Mouse (Mus musculus): ENCODE measurements at regions not wholly inside any gene's neighbourhood (a gene's known extent, or its start where the extent isn't known, plus 50 kb on each side); places are given as distances from the start of the nearest gene placed in this dataset.

- no peaks in the 10 kb centered on the region; the same call in 1 of the 2 replicates for H3K4me1 ChIP-seq (ENCODE audit: control insufficient read depth, insufficient read depth, low read length)
- TF ChIP-seq POLR2A (IDR thresholded peaks at IDR 0.05; ENCODE audit: borderline replicate concordance, control insufficient read depth, low read depth, low read length) (no peak), CTCF (IDR thresholded peaks at IDR 0.05; ENCODE audit: control insufficient read depth, insufficient read depth, low read length) (no peak)
- 66% methylated on average over 4 of the region's 4 CpGs for WGBS
- H3K27ac ChIP-seq (ENCODE audit: control insufficient read depth, insufficient read depth, low read depth, low read length, poor library complexity): no peak overlapping the region
- H3K4me3 ChIP-seq (replicated peaks; ENCODE audit: control insufficient read depth, low read depth, low read length): no peak overlapping the region
Measured at GRCm38 (mm10) chr17:88116321-88116720, 51.2 kb upstream of the Fbxo11 start.

GRCm38 (mm10) chr17:88118714-88119113 is 53.6 kb upstream of the Fbxo11 start:
- no peaks in the 10 kb centered on the region; the same call in 1 of the 2 replicates for H3K4me1 ChIP-seq (ENCODE audit: control insufficient read depth, insufficient read depth, low read length)
- TF ChIP-seq POLR2A (IDR thresholded peaks at IDR 0.05; ENCODE audit: borderline replicate concordance, control insufficient read depth, low read depth, low read length): no peak
- TF ChIP-seq CTCF (IDR thresholded peaks at IDR 0.05; ENCODE audit: control insufficient read depth, insufficient read depth, low read length): no peak
- H3K4me3 ChIP-seq (replicated peaks; ENCODE audit: control insufficient read depth, low read depth, low read length): no peak overlapping the region
- H3K27ac ChIP-seq (ENCODE audit: control insufficient read depth, insufficient read depth, low read depth, low read length, poor library complexity): no peak overlapping the region
- 15% methylated on average over 4 of the region's 4 CpGs for WGBS

GRCm38 (mm10) chr17:88123711-88124110 is 58.6 kb upstream of the Fbxo11 start:
- no peak overlapping the region; the same call in 1 of the 2 replicates for H3K27ac ChIP-seq (ENCODE audit: control insufficient read depth, insufficient read depth, low read depth, low read length, poor library complexity)
- no peaks in the 10 kb centered on the region; the same call in 1 of the 2 replicates for H3K4me1 ChIP-seq (ENCODE audit: control insufficient read depth, insufficient read depth, low read length)
- 15% methylated on average over 3 of the region's 3 CpGs for WGBS
- H3K4me3 ChIP-seq (replicated peaks; ENCODE audit: control insufficient read depth, low read depth, low read length): no peak overlapping the region
- TF ChIP-seq CTCF (IDR thresholded peaks at IDR 0.05; ENCODE audit: control insufficient read depth, insufficient read depth, low read length): no peak
- no peak for TF ChIP-seq POLR2A (IDR thresholded peaks at IDR 0.05; ENCODE audit: borderline replicate concordance, control insufficient read depth, low read depth, low read length)

DNA sequence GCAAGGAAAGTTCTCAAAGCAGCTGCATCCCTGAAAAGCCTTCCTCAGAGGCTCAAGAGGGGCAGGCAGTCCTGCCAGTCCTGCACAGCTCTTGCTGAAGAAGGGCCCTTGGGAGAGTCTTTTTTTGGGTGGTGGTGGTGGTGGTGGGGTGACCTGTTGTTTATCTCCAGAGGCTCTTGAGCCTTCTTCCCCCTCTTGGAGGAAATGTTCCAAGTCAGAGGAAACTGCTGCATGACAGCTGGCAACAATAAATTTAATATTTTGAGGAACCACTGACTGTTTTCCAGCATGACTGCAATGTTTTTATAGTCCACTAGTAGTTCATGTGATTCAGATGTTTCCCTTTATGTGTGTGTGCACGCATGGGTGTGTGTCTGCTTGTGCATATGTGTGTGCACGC is 62.0 kb upstream of the Fbxo11 start:
- 21% methylated on average over 2 of the region's 2 CpGs for WGBS
- H3K27ac ChIP-seq (ENCODE audit: control insufficient read depth, insufficient read depth, low read depth, low read length, poor library complexity): no peak overlapping the region

GRCm38 (mm10) chr17:88131297-88131696 is 66.2 kb upstream of the Fbxo11 start:
- TF ChIP-seq POLR2A (IDR thresholded peaks at IDR 0.05; ENCODE audit: borderline replicate concordance, control insufficient read depth, low read depth, low read length) (no peak), CTCF (IDR thresholded peaks at IDR 0.05; ENCODE audit: control insufficient read depth, insufficient read depth, low read length) (no peak)
- Histone ChIP-seq H3K4me1 (ENCODE audit: control insufficient read depth, insufficient read depth, low read length) (no peaks in the 10 kb centered on the region; the same call in 1 of the 2 replicates), H3K27ac (ENCODE audit: control insufficient read depth, insufficient read depth, low read depth, low read length, poor library complexity) (no peak overlapping the region), H3K4me3 (replicated peaks; ENCODE audit: control insufficient read depth, low read depth, low read length) (no peak overlapping the region)
- WGBS: 49% methylated on average over 4 of the region's 4 CpGs

More for the DNA sequence above, 62.0 kb upstream of the Fbxo11 start:
- Histone ChIP-seq H3K4me3 (replicated peaks; ENCODE audit: control insufficient read depth, low read depth, low read length) (no peak overlapping the region), H3K4me1 (ENCODE audit: control insufficient read depth, insufficient read depth, low read length) (no peaks in the 10 kb centered on the region; the same call in 1 of the 2 replicates)
- TF ChIP-seq CTCF (IDR thresholded peaks at IDR 0.05; ENCODE audit: control insufficient read depth, insufficient read depth, low read length) (no peak), POLR2A (IDR thresholded peaks at IDR 0.05; ENCODE audit: borderline replicate concordance, control insufficient read depth, low read depth, low read length) (no peak)

- WGBS: 72% methylated on average over 5 of the region's 5 CpGs
- Histone ChIP-seq H3K4me3 (replicated peaks; ENCODE audit: control insufficient read depth, low read depth, low read length) (no peak overlapping the region), H3K4me1 (ENCODE audit: control insufficient read depth, insufficient read depth, low read length) (no peaks in the 10 kb centered on the region; the same call in 1 of the 2 replicates), H3K27ac (ENCODE audit: control insufficient read depth, insufficient read depth, low read depth, low read length, poor library complexity) (no peak overlapping the region)
- TF ChIP-seq CTCF (IDR thresholded peaks at IDR 0.05; ENCODE audit: control insufficient read depth, insufficient read depth, low read length) (no peak), POLR2A (IDR thresholded peaks at IDR 0.05; ENCODE audit: borderline replicate concordance, control insufficient read depth, low read depth, low read length) (no peak)
Measured at GRCm38 (mm10) chr17:88131980-88132379, 66.9 kb upstream of the Fbxo11 start.

- Histone ChIP-seq H3K27ac (ENCODE audit: control insufficient read depth, insufficient read depth, low read depth, low read length, poor library complexity) (no peak overlapping the region), H3K4me1 (ENCODE audit: control insufficient read depth, insufficient read depth, low read length) (no peaks in the 10 kb centered on the region), H3K4me3 (replicated peaks; ENCODE audit: control insufficient read depth, low read depth, low read length) (no peak overlapping the region)
- TF ChIP-seq CTCF (IDR thresholded peaks at IDR 0.05; ENCODE audit: control insufficient read depth, insufficient read depth, low read length): no peak
- TF ChIP-seq POLR2A (IDR thresholded peaks at IDR 0.05; ENCODE audit: borderline replicate concordance, control insufficient read depth, low read depth, low read length): no peak
- 18% methylated on average over 23 of the region's 23 CpGs for WGBS
Measured at GRCm38 (mm10) chr17:88132601-88133346, 67.7 kb upstream of the Fbxo11 start.

DNA sequence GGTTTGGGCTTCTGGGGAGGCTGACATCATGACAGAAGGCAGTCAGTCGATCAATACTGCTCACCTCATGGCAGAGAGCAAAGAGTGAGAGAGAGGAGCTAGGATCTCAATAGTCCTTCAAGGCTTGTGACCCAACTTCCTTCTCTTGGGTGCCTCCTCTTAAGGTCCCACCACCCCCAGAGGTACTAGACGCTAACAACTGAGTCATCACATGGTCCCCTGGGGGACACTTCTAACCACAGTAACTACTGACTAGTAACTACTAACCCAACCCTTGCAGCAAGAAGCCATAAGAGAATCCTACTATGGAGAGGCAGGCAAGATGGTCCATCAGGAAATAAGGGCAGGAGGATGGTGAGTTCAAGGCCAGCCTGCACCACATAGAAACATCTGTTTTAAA is 69.5 kb upstream of the Fbxo11 start:
- no peaks in the 10 kb centered on the region for H3K4me1 ChIP-seq (ENCODE audit: control insufficient read depth, insufficient read depth, low read length)

More for the DNA sequence above, 69.5 kb upstream of the Fbxo11 start:
- WGBS: 75% methylated on average over 2 of the region's 2 CpGs
- no peak for TF ChIP-seq CTCF (IDR thresholded peaks at IDR 0.05; ENCODE audit: control insufficient read depth, insufficient read depth, low read length)
- no peak for TF ChIP-seq POLR2A (IDR thresholded peaks at IDR 0.05; ENCODE audit: borderline replicate concordance, control insufficient read depth, low read depth, low read length)
- Histone ChIP-seq H3K4me3 (replicated peaks; ENCODE audit: control insufficient read depth, low read depth, low read length) (no peak overlapping the region), H3K27ac (ENCODE audit: control insufficient read depth, insufficient read depth, low read depth, low read length, poor library complexity) (no peak overlapping the region)

Measured in bone marrow, adult 2 months (tissue).